In the genomic region with DNA sequence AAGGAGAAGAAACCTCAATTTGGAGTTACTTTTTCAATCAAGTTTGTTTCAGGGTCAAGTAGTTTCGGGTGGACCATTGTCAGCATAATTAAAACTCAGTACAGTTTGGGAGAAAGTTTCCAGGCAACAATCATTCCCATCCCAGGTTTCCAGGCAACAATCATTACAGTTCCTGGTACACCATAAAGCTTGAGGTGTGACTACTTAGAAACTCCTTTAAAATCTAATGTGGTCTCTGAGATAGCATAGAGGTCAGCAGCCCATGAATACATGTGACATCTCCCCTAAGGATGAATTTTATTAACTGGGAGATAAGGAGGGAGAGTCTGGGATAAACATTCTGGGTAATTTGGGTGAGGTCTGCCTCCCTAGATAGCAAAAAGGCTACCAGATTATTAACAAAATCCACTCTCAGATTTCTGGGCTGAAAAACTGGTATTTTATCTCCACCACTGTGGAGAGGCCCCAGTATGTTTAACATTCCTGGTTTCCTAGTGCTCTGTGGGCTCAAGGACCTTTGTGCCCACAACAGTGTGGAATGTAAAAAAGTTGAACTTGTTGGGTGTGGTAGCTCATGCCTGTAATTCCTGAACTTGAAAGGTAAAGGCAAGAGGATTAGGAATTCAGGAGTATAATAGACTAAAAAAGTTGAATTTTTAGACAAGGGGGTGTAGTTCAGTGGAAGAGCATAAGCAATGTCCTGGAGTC, we compare ENCODE assay signal across 17 mouse cellular contexts. TPM values are rescaled to one million over a fixed set of nuclear protein-coding genes. Genes with fewer than 3 reads are reported as not detected.
"Had no signal": no experiment of that assay in that cellular context is flagged by ENCODE, and none has a peak within 500 bp of the region (broad histone marks: within the 10 kb centered on the region; RNA-seq: fewer than 3 reads in every experiment).

No protein-coding gene starts in this region.

- H3K9ac ChIP-seq: kidney, embryonic 15.5 days; limb, embryonic 15.5 days; liver, embryonic 12.5 days; neural tube, embryonic 15.5 days had no signal

- H3K4me1 ChIP-seq: kidney, embryonic 15.5 days; limb, embryonic 15.5 days; liver, embryonic 12.5 days; midbrain, embryonic 10.5 days; neural tube, embryonic 15.5 days had no signal

- H3K9me3 ChIP-seq: kidney, embryonic 15.5 days; limb, embryonic 15.5 days; liver, embryonic 12.5 days; midbrain, embryonic 10.5 days; neural tube, embryonic 15.5 days had no signal

- H3K27ac ChIP-seq: kidney, embryonic 15.5 days; left cerebral cortex, adult 2 months; limb, embryonic 15.5 days; liver, embryonic 12.5 days; midbrain, embryonic 10.5 days; neural tube, embryonic 15.5 days had no signal

- DNase-seq: kidney, adult 2 months; kidney, postnatal 25 days; lung, postnatal 36 days; midbrain, embryonic 14.5 days; right cerebral cortex, adult 18-20 months; right cerebral cortex, postnatal 25 days; thymus, adult 18-20 months; thymus, postnatal 14 days had no signal

- H3K27me3 ChIP-seq: limb, embryonic 15.5 days; liver, embryonic 12.5 days; neural tube, embryonic 15.5 days had no signal

- H3K4me3 ChIP-seq: kidney, embryonic 15.5 days; left cerebral cortex, adult 2 months; limb, embryonic 15.5 days; liver, embryonic 12.5 days; midbrain, embryonic 10.5 days; myocyte; neural tube, embryonic 15.5 days had no signal

- H3K4me2 ChIP-seq: kidney, embryonic 15.5 days; limb, embryonic 15.5 days; liver, embryonic 12.5 days; neural tube, embryonic 15.5 days had no signal

- ATAC-seq: liver, embryonic 12.5 days had no signal

- H3K36me3 ChIP-seq: kidney, embryonic 15.5 days; limb, embryonic 15.5 days; liver, embryonic 12.5 days; midbrain, embryonic 10.5 days; neural tube, embryonic 15.5 days had no signal

RNA-seq across cellular contexts. Expression of gene Plxnb3, which starts 12.0 kb away (rescaled TPM):
- polyA plus RNA-seq: neural tube, embryonic 11.5 days had no signal

RNA-seq across cellular contexts. Expression of gene Srpk3, which starts 29.3 kb away (rescaled TPM):
- total RNA-seq: megakaryocyte, adult 5-6 weeks had no signal
